Mouse (Mus musculus) erythroblast, adult 5-6 weeks (primary cell): ENCODE results near the gene Phlpp1. TPM values are rescaled to one million over a fixed set of nuclear protein-coding genes. Genes with fewer than 3 reads are reported as not detected.

Source experiments
- ATAC-seq: replicated peaks from 2 replicates; pipeline ENCODE4 v1.8.0; 2016; ENCODE audit warnings: moderate number of reproducible peaks, mild to moderate bottlenecking, moderate TSS enrichment, inconsistent platforms; ENCODE audit not compliant: poor library complexity, low FRiP score, severe bottlenecking
- total RNA-seq, 2 experiments: library from RNA; stranded (forward) in 1 of 2; stranded (reverse) in 1 of 2; fragments of 150-400 nt in 1 of 2; fragments of 200-764, 138-1000 nt in 1 of 2; gene quantifications; 2 replicates each; pipeline versions ENCODE4 v1.2.3 to v1.2.4; 2015 to 2017; ENCODE audit warnings: low replicate concordance in 2 of 2

Gene Phlpp1
- total RNA-seq, 2 experiments from 2014 or later = 0.96 to 1.1 TPM

DNA sequence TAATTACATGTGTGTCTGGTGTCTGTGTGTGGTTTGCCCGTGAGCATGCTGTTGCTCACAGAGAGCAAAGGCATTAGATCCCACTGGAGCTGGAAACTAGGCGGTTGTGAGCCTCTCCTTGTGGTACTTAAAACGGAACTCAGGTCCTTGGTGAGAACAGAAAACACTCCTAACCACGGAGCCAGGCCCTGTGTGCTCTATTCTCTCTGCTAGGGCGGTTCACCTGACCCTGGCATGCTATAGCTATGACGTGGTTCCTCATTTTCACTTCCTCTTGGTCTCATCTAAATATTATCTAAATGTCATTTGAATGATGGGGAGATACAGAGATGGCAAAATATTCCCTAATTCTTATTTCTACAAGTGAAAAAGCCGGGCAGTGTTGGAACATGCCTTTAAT is 9.0 kb upstream of the Phlpp1 start:
- ATAC-seq = no peak

DNA sequence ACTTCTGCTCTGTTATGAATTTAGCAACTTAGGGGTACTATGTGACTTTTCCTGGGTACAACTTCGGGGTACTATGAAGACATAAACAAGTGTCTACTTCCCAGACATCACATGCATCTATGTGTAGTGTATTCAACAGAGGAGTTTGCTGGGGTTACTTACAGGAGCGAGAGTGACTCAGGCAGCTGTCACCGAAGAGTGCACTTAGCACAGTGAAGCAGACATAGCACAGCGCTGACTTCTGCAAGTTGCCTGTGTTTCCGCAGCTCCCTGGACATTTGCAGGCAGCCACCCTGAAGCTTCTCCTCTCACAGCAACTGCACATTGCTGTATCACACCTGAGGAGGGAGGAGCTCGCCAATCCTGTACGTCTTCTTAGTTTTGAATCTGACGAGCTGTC is 8.2 kb upstream of the Phlpp1 start:
- ATAC-seq = no peak

DNA sequence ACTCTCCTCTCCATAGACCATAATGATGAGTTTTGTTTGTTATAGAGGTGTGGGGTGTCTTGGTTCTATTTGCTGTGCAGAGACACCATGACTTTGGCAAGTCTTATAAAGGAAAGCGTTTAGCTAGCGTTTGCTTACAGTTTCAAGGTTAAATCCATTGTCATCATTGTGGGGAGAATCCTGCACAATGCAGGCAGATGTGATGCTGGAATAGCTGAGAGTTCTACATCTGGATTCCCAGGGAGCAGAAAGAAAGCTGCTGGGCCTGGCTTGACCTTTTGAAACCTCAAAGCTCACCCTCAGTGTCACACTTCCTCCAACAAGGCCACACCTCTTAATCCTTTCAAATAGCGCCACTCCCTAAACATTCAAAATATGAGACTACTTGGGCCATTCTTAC is 7.4 kb upstream of the Phlpp1 start:
- ATAC-seq = no peak

- no peak for ATAC-seq
Measured at GRCm38 (mm10) chr1:106168001-106168400, 3.6 kb upstream of the Phlpp1 start.

GRCm38 (mm10) chr1:106168801-106169200 is 2.8 kb upstream of the Phlpp1 start:
- ATAC-seq = no peak

- ATAC-seq = no peak
Measured at GRCm38 (mm10) chr1:106169741-106170265, 1.7 kb upstream of the Phlpp1 start.

DNA sequence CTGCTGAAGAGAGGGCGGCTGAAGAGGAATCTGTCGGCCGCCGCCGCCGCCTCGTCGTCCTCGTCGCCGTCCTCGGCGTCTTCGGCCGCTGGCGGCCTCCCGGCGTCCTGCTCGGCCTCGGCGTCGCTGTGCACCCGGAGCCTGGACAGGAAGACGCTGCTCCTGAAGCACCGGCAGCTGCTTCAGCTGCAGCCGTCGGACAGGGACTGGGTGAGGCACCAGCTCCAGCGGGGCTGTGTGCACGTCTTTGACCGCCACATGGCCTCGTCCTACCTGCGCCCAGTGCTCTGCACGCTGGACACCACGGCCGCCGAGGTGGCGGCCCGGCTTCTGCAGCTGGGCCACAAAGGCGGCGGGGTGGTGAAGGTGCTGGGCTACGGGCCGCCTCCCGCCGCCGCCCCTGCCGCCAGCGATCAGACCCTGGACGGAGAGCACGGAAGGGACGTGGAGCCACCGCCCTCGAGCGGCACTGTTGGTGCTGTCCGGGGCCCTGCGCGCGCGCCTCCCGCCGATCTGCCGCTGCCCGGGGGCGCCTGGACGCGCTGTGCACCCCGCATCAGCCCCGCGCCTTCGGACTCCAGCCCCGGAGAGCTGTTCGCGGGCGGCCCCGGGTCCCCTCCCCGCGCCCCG is 864 bp downstream of the Phlpp1 start:
- ATAC-seq = no peak

GRCm38 (mm10) chr1:106172931-106173371 is 1.4 kb downstream of the Phlpp1 start:
- no peak for ATAC-seq

DNA sequence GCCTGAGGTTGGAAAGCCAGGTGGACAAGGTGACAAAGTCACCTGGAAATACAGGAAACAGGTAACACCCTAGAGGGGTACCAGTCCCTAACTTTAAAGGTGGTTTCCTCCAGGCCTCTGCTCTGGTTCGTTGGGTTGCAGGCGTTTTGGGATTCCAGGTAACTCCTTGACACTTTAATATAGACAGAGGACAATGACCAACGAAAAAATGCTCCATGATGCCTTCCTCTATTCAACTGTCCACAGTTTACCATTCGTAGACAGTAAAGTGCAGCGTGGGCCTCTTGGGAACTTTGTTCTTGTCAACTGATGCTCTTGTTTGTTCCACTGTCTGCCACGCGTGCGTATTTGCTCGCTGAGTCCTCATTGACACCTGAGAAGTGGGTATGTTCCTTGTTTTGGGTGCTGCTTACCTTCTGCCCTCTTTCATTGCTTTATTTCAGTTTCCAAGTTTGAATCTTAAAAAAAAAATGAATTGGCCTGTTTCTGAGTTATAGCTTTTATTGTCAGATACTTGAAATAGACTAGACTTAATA is 2.1 kb downstream of the Phlpp1 start:
- no peak for ATAC-seq

DNA sequence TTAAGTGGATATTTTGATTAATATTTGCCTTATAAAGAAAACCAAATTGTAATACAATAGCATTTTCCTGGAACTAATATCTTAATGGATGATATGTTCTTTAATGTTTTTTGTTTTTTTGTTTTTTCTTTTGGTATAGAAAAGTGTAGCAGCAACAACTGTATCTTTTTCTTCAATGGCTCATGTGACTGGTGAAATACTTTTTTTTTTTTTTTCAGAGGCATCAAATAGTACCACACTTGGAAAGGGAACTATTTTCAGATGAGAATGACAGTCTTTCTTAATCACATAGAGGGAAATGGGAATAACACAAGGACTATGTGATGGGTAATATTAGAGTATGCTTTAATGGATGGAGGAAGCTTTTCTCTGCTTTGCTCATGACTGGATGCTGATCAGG is 3.0 kb downstream of the Phlpp1 start:
- no peak for ATAC-seq

GRCm38 (mm10) chr1:106175360-106175759 is 3.8 kb downstream of the Phlpp1 start:
- no peak for ATAC-seq

- no peak for ATAC-seq
Measured at GRCm38 (mm10) chr1:106176791-106177190, 5.2 kb downstream of the Phlpp1 start.

- ATAC-seq = no peak
Measured at GRCm38 (mm10) chr1:106177868-106178790, 6.6 kb downstream of the Phlpp1 start.

- no peak for ATAC-seq
Measured at GRCm38 (mm10) chr1:106183701-106184100, 12.1 kb downstream of the Phlpp1 start.

- ATAC-seq = no peak
Measured at GRCm38 (mm10) chr1:106184780-106185460, 13.4 kb downstream of the Phlpp1 start.

DNA sequence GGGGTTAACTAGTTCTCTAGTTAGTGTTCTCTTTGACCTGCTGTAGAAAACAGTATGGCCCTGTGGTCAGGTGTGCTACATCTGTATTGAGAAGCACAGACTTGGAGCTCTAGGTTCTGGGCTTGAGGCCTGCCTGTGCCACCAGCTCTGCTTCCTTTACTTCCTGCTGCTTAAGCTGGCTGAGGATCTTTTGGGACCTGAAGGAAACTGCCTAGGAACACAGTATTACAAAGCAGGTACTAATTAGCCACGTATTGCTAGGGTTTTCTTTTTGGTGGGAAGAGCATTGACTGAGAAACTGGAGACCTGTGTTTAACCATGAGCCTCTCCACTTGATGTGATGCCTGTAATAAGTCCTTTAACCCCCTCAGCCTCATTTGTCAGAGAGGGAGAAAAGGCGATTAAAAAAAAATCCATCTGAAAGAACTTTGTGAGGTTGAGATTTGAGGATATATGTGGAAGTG is 13.9 kb downstream of the Phlpp1 start:
- no peak for ATAC-seq

- no peak for ATAC-seq
Measured at GRCm38 (mm10) chr1:106186062-106186461, 14.5 kb downstream of the Phlpp1 start.

DNA sequence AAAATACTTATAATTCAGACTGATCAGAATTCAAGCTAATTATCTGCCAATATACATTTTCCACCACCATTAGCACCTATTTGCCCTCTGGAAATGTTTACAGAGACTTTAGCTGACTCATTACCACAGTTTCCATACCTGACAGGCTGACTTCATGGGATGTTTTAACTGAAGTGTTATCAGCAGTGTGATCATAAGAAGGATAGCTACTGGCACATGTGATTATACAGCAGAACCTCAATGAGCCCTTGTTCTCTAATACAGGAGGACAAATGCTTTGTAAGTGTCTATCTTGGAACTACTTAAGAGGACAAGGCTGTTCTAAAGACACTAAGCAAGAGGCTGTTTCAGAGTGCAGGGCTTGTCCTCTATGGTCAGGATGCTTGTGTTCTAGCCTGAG is 15.9 kb downstream of the Phlpp1 start:
- no peak for ATAC-seq

DNA sequence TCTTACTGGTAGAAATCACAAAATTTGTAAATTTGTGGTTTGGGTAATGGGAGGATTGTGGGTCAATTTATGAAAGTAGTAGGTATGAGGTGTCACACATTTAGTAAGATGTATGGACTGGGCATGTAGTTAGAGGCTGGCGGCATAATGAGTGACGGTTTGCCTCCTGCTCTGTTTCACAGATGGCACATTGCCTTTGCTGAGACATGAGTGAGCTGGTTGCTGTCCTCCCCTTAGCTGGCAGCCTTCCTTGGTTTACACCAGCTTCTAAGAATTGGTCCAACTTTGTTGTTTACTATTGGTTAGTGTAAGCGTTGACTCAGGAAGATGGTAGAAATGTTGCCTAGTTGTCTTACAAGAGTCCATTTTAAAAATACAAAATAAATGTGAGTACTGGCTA is 17.2 kb downstream of the Phlpp1 start:
- ATAC-seq = no peak

DNA sequence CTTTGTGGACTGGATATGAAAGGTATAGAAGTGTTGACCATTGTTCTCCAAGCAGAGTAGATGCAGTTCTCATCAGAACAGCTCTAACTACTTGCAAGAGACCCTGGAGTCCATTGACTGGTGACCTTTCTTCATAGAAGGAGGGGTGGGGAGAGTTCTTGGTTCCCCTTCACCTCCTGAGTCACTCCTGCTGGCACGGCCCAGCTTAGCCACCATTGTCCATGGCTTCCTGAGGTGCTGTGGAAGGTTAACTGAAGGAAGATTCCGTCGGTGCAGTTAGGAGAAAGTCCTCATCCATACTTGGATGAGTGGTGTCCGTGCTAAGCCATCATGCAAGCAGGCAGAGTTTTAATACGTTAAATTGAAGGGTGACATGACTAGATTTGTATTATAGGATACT is 17.8 kb downstream of the Phlpp1 start:
- ATAC-seq = no peak
